Mouse (Mus musculus): ENCODE data around the gene Actn2.

- no peak for TF ChIP-seq TAL1 (IDR thresholded peaks at IDR 0.05; ENCODE audit: low read length)
- TF ChIP-seq GATA1 (IDR thresholded peaks at IDR 0.05; ENCODE audit: low read length) = no peak
Measured at GRCm38 (mm10) chr13:12320148-12320547, 20.4 kb downstream of the Actn2 start.

All from erythroblast, embryonic 14.5 days (primary cell).